Mouse (Mus musculus) heart, postnatal 0 days (tissue): ENCODE measurements around the gene Gm20481.

Experiments
- CTCF ChIP-seq: IDR thresholded peaks from 2 replicates; pipeline ENCODE4 v1.5.1; 2016; ENCODE audit warnings: antibody characterized with exemption, control low read depth, low read depth
- EP300 ChIP-seq: IDR thresholded peaks from 2 replicates; pipeline ENCODE4 v1.6.1; 2016; ENCODE audit warnings: antibody characterized with exemption, low read depth

DNA sequence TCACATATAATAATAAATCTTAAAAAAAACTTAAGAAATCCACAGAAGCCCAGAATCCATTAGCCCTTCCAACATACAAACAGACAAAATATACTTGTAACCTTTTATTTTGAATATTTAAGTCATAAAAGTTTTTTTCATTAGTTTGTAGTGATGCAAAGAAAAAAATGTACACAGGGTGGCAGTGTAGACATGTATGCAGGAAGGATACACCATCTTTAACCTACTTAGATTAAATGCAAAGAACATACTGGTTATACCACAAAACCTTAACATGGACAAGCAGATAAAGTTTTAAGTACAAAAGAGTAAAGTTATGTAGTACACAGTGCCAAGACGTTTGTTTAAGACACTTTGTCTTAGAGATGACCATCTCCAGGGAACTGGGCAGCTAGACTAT, 13.4 kb upstream of the Gm20481 start:
- TF ChIP-seq CTCF (peak; percentile 51), EP300 (no peak)
